Mouse (Mus musculus) heart, embryonic 10.5 days (tissue): ENCODE results near the gene Kpna2. TPM values are rescaled to one million over a fixed set of nuclear protein-coding genes. Genes with fewer than 3 reads are reported as not detected.
A peak's percentile ranks its signal among the peaks of the same experiment; 100 is the strongest.
"Not testable (repeated sequence)": the region's sequence is repeated elsewhere in the genome, so short reads cannot be mapped to it uniquely, and the experiment has no call there.

Experiments
- DNase-seq: peaks from one replicate; pipeline ENCODE4 v3.0.0-alpha.2; 2017; ENCODE audit warnings: low spot score
- H3K27ac ChIP-seq: fragments of 300-500 bp; sonication (generic); 2 replicates; pipeline ENCODE4 v1.5.1; 2016; ENCODE audit warnings: mild to moderate bottlenecking
- H3K27me3 ChIP-seq: fragments of 300-500 bp; sonication (generic); 2 replicates; pipeline ENCODE4 v1.6.1; 2016; ENCODE audit warnings: mild to moderate bottlenecking; ENCODE audit not compliant: poor library complexity, insufficient read depth, severe bottlenecking
- H3K36me3 ChIP-seq: fragments of 300-500 bp; sonication (generic); 2 replicates; pipeline ENCODE4 v1.6.1; 2016; ENCODE audit warnings: mild to moderate bottlenecking, moderate library complexity
- H3K4me1 ChIP-seq: fragments of 300-500 bp; sonication (generic); 2 replicates; pipeline ENCODE4 v1.6.1; 2016; ENCODE audit warnings: mild to moderate bottlenecking
- H3K4me3 ChIP-seq: fragments of 300-500 bp; sonication (generic); 2 replicates; pipeline ENCODE4 v1.5.1; 2016; ENCODE audit warnings: mild to moderate bottlenecking, moderate library complexity
- H3K9me3 ChIP-seq: fragments of 300-500 bp; sonication (generic); 2 replicates; pipeline ENCODE4 v1.6.1; 2016; ENCODE audit warnings: mild to moderate bottlenecking, moderate library complexity
- WGBS: fragments of 180-500 bp; shearing (Covaris S2); methylation state at CpG from one replicate; pipeline ENCODE4 v1.1.7; 2016; 5-methylcytosine and 5-hydroxymethylcytosine counted together
- polyA plus RNA-seq: library from polyadenylated mRNA; unstranded; fragments of >200 nt; fragmentation: Nextera tagmentation; extraction: Ambion mirVana; gene quantifications from 2 replicates; pipeline ENCODE4 v1.2.1, GENCODE M21; 2016

Gene Kpna2
- polyA plus RNA-seq, 1 experiment from 2014 or later, result 488 TPM

DNA sequence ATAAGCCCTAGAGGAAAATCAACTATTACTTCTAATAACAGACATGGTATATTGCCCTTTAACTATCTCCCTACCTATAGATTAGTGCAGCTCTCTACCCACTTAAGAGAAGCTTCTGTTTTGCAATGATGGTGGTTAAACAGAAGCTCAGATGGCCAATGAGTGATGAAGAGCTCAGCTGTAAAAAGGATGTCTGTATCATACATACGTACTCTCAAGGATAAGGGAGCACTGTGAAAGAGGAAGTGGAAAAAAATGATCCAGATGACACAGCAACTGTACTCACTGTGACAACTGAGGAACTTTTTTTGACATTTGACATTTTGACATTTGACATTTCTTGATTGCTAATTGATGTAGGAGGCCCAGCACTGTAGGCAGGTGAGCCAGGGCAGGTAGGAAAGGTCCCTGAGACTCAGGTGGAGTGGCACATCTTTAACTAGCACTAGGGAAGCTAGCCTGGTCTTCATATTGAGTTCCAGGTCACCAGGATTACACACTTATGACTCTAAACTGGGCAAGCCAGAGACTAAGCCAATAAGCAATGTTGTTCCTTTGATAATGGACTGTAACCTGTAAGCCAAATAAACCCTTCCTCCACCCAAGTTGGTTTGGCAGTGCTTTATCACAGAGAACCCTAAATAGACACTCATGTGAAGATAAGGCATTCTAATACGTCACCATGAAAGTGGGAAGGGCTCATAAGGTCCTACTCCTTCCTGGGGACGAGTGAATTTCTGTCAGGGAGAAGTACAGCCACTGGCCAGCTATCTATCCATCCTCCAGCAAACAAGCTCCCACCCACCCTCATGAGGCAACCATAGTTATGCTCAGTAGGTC, 4.9 kb downstream of the Kpna2 start:
- no peak overlapping the region for H3K4me3 ChIP-seq
- H3K36me3 ChIP-seq, result peaks cover 72% of the 10 kb centered on the region
- no peaks in the 10 kb centered on the region for H3K9me3 ChIP-seq
- no peak overlapping the region for H3K27ac ChIP-seq
- H3K27me3 ChIP-seq, result no peaks in the 10 kb centered on the region
- 38% methylated on average over 3 of the region's 3 CpGs for WGBS
- peaks cover 22% of the 10 kb centered on the region for H3K4me1 ChIP-seq
- DNase-seq, result no peak

GRCm38 (mm10) chr11:106987384-106987783, 12.0 kb downstream of the Kpna2 start:
- peaks cover 4% of the 10 kb centered on the region for H3K4me1 ChIP-seq
- 82% methylated on average over 2 of the region's 2 CpGs for WGBS
- no peaks in the 10 kb centered on the region for H3K27me3 ChIP-seq
- H3K4me3 ChIP-seq, result no peak overlapping the region
- H3K9me3 ChIP-seq, result no peaks in the 10 kb centered on the region
- no peak for DNase-seq
- no peak overlapping the region for H3K27ac ChIP-seq
- H3K36me3 ChIP-seq, result peaks cover 58% of the 10 kb centered on the region

DNA sequence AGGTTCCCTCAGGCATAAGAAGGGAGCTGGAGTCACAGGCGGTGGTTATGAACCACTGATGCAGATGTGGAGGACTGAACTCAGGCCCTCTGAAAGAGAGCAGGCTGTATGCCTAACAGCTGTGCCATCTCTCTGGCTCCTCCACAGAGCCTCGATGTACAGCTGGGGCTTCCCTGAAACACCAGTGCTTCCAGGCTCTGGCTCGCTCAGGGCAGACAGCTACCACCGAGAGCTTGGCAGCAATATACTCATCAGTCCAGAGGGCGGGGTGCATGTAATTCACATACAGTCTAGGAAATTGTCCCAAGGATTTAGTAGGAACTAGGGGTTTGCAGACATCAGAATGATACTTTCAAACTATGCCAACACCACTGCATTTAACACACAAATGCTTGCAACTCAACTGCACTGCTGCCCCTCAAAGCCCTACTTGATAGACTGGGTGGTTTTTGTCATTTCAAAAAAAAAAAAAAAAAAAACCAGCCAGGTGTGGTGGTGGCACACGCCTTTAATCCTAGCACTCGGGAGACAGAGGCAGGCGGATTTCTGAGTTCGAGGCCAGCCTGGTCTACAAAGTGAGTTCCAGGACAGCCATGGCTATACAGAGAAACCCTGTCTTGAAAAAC, 13.2 kb downstream of the Kpna2 start:
- not testable (repeated sequence) for H3K27ac ChIP-seq, H3K27me3 ChIP-seq, DNase-seq, H3K4me1 ChIP-seq, H3K4me3 ChIP-seq, H3K9me3 ChIP-seq
- WGBS, result 87% methylated on average over 9 of the region's 9 CpGs
- H3K36me3 ChIP-seq, result peaks cover 47% of the 10 kb centered on the region

DNA sequence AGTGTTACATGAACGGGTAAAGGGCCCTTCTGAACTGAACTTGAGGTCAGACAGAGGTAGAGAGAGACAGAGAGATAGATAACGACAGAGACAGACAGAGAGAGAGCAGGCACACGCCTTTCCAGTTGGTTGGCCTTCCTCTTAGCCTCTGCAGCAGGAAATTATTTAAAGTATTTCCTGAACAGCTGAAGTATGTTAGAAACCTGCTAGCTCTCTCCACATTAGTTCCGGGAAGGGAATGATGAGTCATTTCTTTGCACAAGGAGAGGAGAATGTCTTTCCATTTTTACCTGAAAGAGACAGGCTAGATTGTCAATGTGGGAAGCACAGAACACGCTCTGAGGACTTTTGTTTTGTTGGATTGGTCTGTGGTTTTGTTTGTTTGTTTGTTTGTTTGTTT, 17.0 kb downstream of the Kpna2 start:
- Histone ChIP-seq H3K4me1 (peaks cover 7% of the 10 kb centered on the region), H3K4me3 (no peak overlapping the region), H3K27ac (0 out of 2 replicates have a peak overlapping the region, but pooled peaks have one; percentile 16), H3K36me3 (peaks cover 15% of the 10 kb centered on the region), H3K27me3 (no peaks in the 10 kb centered on the region), H3K9me3 (no peaks in the 10 kb centered on the region)
- WGBS, result 34% methylated on average over 5 of the region's 5 CpGs
- DNase-seq, result no peak

DNA sequence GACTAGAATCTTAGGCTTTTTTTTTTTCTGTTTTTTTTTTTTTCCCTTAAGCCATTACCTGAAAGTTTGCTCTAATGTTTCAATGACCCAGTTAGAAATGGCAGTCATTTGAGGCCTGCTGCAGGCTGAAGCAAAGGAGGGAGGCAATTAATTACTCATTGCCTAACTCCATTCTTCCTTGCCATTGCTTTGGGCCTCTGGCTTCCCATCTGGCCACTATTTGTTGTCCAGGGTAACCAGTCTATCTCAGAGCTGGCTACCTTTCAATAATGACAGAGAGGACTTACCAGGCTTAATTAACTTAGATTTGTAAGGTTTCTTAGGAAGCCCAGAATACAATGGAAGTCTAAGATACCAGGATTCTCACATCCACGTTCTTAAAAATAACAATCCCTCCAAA, 17.6 kb downstream of the Kpna2 start:
- Histone ChIP-seq H3K36me3 (peaks cover 9% of the 10 kb centered on the region; the same call in 1 of the 2 replicates), H3K9me3 (no peaks in the 10 kb centered on the region), H3K4me3 (no peak overlapping the region), H3K27me3 (no peaks in the 10 kb centered on the region), H3K27ac (no peak overlapping the region), H3K4me1 (peaks cover 7% of the 10 kb centered on the region)
- no peak for DNase-seq
- WGBS, result 76% methylated on average over 1 of the region's 1 CpGs

- Histone ChIP-seq H3K27me3 (no peaks in the 10 kb centered on the region), H3K9me3 (no peaks in the 10 kb centered on the region), H3K4me3 (no peak overlapping the region), H3K36me3 (0 out of 2 replicates have a peak, but pooled peaks cover 5% of the 10 kb centered on the region), H3K27ac (no peak overlapping the region), H3K4me1 (peaks cover 14% of the 10 kb centered on the region)
- WGBS, result 28% methylated on average over 7 of the region's 7 CpGs
- peak; percentile 81 for DNase-seq
Observed at GRCm38 (mm10) chr11:106980455-106980854, 18.9 kb downstream of the Kpna2 start.

DNA sequence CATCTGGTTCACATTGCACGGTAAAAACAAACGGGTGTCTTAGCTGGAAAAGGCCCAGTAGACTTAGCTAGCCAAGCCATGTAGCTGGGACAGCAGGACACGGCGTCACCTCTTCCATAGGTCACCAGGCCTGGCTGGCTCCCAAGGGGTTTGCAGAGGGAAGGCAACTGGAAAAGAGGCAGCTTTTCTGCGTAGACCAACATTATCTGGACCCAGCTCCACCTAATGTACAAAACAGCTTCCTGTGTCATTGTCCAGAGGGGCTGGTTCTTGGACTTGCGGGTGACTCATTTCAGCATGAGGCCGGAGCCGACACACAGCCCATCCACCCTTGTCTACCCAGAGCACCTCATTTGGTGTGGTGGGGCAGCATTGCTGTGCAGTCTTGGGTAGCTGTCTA, 23.1 kb downstream of the Kpna2 start:
- 0 out of 2 replicates have a peak, but pooled peaks cover 7% of the 10 kb centered on the region for H3K4me1 ChIP-seq
- no peaks in the 10 kb centered on the region for H3K9me3 ChIP-seq
- WGBS, result 73% methylated on average over 8 of the region's 8 CpGs
- H3K36me3 ChIP-seq, result no peaks in the 10 kb centered on the region
- DNase-seq, result no peak
- no peak overlapping the region for H3K4me3 ChIP-seq
- no peaks in the 10 kb centered on the region for H3K27me3 ChIP-seq
- H3K27ac ChIP-seq, result no peak overlapping the region

- H3K4me3 ChIP-seq, result no peak overlapping the region
- H3K36me3 ChIP-seq, result no peaks in the 10 kb centered on the region
- H3K9me3 ChIP-seq, result no peaks in the 10 kb centered on the region
- no peaks in the 10 kb centered on the region for H3K27me3 ChIP-seq
- H3K27ac ChIP-seq, result no peak overlapping the region
- 68% methylated on average over 8 of the region's 8 CpGs for WGBS
- 0 out of 2 replicates have a peak, but pooled peaks cover 7% of the 10 kb centered on the region for H3K4me1 ChIP-seq
- DNase-seq, result no peak
Observed at GRCm38 (mm10) chr11:106975419-106976177, 23.7 kb downstream of the Kpna2 start.

DNA sequence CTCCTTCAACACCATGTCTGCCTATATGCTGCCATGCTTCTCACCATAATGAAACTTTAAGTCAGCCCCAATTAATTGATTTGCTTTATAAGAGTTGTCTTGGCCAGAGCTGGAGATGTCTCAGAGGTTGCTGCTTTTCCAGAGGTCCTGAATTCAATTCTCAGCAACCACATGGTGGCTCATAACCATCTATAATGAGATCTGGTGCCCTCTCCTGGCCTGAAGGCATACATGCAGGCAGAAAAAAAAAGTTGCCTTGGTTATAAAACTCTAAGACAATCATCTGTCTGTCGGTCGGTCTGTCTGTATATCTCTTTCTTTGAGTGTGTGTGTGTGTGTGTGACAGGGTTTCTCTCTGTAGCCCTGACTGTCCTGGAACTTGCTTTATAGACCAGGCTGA, 24.9 kb downstream of the Kpna2 start:
- Histone ChIP-seq H3K27ac (no peak overlapping the region), H3K36me3 (no peaks in the 10 kb centered on the region), H3K4me3 (no peak overlapping the region), H3K9me3 (no peaks in the 10 kb centered on the region), H3K4me1 (0 out of 2 replicates have a peak, but pooled peaks cover 7% of the 10 kb centered on the region), H3K27me3 (no peaks in the 10 kb centered on the region)
- WGBS, result 81% methylated on average over 2 of the region's 2 CpGs
- DNase-seq, result no peak

- DNase-seq, result no peak
- H3K4me3 ChIP-seq, result no peak overlapping the region
- H3K36me3 ChIP-seq, result no peaks in the 10 kb centered on the region
- no peaks in the 10 kb centered on the region for H3K9me3 ChIP-seq
- 81% methylated on average over 5 of the region's 5 CpGs for WGBS
- 0 out of 2 replicates have a peak, but pooled peaks cover 7% of the 10 kb centered on the region for H3K4me1 ChIP-seq
- no peak overlapping the region for H3K27ac ChIP-seq
- no peaks in the 10 kb centered on the region for H3K27me3 ChIP-seq
Observed at GRCm38 (mm10) chr11:106973016-106973415, 26.3 kb downstream of the Kpna2 start.

GRCm38 (mm10) chr11:106969798-106970197, 29.5 kb downstream of the Kpna2 start:
- H3K27me3 ChIP-seq, result no peaks in the 10 kb centered on the region
- H3K36me3 ChIP-seq, result no peaks in the 10 kb centered on the region
- no peaks in the 10 kb centered on the region for H3K9me3 ChIP-seq
- H3K4me3 ChIP-seq, result no peak overlapping the region
- DNase-seq, result no peak
- no peak overlapping the region for H3K27ac ChIP-seq
- 89% methylated on average over 8 of the region's 8 CpGs for WGBS
- H3K4me1 ChIP-seq, result peaks cover 5% of the 10 kb centered on the region; the same call in 1 of the 2 replicates

- no peaks in the 10 kb centered on the region for H3K36me3 ChIP-seq
- H3K27me3 ChIP-seq, result no peaks in the 10 kb centered on the region
- H3K4me1 ChIP-seq, result peaks cover 5% of the 10 kb centered on the region; the same call in 1 of the 2 replicates
- no peak for DNase-seq
- H3K27ac ChIP-seq, result peak overlapping the region; percentile 36; the same call in 1 of the 2 replicates
- H3K4me3 ChIP-seq, result no peak overlapping the region
- 61% methylated on average over 10 of the region's 10 CpGs for WGBS
- H3K9me3 ChIP-seq, result no peaks in the 10 kb centered on the region
Observed at GRCm38 (mm10) chr11:106967630-106968029, 31.7 kb downstream of the Kpna2 start.

DNA sequence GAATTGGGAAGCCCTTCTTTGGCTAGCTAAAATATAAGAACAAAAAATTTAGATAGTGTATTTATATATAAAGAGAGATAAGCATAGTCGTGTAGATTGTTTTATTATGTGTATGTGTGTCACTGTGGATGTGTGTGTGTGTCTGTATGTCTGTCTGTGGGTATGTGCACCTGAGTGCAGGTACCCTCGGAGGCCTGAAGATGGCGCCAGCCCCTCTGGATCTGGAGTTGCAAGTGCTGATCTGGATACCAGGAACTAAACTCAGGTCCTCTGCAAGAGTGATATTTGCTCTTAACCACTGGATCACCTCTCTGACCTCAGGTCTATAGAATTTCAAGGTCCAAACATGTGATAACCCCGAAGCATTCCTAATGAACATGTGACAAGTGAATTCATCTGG, 33.5 kb downstream of the Kpna2 start:
- WGBS, result 85% methylated on average over 4 of the region's 4 CpGs
- H3K36me3 ChIP-seq, result no peaks in the 10 kb centered on the region
- H3K27ac ChIP-seq, result no peak overlapping the region
- no peak overlapping the region for H3K4me3 ChIP-seq
- DNase-seq, result no peak
- no peaks in the 10 kb centered on the region for H3K27me3 ChIP-seq
- peaks cover 16% of the 10 kb centered on the region for H3K4me1 ChIP-seq
- H3K9me3 ChIP-seq, result no peaks in the 10 kb centered on the region
